Mouse (Mus musculus) left cerebral cortex, adult 9 months (tissue): ENCODE measurements at regions not wholly inside any gene's neighbourhood (a gene's known extent, or its start where the extent isn't known, plus 50 kb on each side); places are given as distances from the start of the nearest gene placed in this dataset.

ENCODE experiments used
- DNase-seq, 2 experiments: peaks; one replicate each; pipeline ENCODE4 v3.0.0; 2022; ENCODE audit warnings: low spot score in 2 of 2

- DNase-seq: no peak
These were observed 124.7 kb upstream of the Tank start for GRCm38 (mm10) chr2:61453490-61454281.

DNA sequence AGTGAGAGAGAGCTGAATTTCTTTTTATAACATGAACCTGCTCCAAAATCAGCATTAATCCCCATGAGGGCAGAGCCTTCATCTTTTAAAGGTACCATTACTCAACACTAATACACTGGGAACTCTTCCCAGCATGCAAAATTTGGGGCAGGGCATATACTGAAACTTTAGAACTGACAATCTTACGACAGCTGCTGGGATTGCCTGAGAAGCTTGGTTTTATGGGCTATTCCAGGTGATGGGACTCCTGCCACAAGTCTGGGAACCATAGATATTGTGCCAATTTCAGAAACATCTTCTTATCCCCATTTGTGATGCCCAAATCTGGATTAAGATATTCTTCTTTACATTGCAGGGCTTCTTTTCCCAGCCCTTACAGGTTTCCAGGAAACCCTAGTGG, 125.8 kb upstream of the Tank start:
- no peak for DNase-seq

DNA sequence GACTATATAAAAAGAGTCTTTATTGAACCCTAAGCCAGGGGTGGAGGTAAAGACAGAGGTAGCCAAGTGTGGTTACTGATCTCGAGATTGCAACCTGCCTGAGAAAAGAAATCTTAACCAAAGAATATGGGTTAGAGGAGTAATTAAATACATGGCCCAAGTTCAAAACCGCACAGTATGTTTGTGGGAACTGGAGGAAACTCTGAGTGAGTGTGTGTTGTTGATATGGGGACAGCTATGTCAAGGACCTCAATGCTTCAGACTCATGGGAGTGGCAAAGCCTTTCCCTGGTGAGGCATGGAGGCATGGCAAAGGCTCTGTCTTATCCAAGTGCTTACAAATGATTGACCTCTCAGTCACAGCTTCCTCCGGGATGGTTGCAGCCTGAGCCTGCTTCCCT, 127.7 kb upstream of the Tank start:
- DNase-seq: no peak

- no peak for DNase-seq
These were observed 141.8 kb upstream of the Tank start for GRCm38 (mm10) chr2:61436591-61436990.

- no peak for DNase-seq
These were observed 170.5 kb upstream of the Tank start for GRCm38 (mm10) chr2:61407881-61408280.

DNA sequence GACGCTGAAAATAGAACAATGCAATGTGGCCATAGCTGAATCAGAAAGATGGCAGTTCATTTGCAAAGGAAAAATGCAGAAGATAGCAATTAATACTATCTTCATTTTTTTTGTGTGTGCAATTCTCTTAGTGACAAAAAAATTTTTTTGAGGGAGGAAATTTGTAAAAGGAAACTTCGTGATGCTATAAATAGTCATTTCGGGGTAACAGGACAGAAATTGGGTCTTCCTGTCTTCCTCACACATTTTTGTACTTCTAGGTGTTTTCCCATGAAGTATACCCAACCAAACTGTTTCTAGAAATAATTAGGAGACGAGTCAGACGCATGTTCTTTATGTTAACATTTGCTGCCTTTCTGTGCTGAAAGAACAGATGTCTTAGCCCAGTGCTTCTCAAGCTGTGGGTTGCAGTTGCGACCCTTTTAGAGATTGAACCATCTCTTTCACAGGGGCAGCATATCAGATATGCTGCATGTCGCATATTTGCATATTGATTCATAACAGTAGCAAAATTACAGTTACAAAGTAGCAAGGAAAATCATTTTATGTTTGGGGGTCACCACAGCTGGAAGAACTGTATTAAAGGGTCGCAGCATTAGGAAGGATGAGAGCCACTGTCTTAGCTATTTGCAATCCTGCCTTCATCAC, 172.2 kb upstream of the Tank start:
- no peak for DNase-seq

DNA sequence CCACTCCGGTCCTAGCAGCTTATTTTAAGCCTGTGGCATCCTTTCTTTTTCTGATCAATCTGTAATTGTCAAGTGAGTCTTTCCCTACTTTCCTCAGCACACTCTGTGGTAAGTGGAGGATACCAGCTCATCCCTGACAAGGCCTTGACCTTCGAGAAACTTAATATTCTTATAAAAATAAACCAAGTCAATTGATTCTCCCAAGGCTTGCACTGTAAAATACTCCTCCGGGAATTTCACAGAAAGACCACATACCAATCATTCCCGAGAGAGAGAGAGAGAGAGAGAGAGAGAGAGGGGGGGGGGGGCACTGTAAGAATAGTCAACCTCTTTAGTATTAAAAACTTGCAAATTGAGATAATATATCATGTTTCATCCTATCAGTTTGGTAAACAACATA, 173.1 kb upstream of the Tank start:
- DNase-seq: no peak

GRCm38 (mm10) chr2:61402588-61403487, 175.5 kb upstream of the Tank start:
- no peak for DNase-seq

GRCm38 (mm10) chr2:61401636-61402587, 176.5 kb upstream of the Tank start:
- peak in 1 of 2 experiments; percentile 50 for DNase-seq

- DNase-seq: no peak
These were observed 179.8 kb upstream of the Tank start for GRCm38 (mm10) chr2:61398633-61399032.

DNA sequence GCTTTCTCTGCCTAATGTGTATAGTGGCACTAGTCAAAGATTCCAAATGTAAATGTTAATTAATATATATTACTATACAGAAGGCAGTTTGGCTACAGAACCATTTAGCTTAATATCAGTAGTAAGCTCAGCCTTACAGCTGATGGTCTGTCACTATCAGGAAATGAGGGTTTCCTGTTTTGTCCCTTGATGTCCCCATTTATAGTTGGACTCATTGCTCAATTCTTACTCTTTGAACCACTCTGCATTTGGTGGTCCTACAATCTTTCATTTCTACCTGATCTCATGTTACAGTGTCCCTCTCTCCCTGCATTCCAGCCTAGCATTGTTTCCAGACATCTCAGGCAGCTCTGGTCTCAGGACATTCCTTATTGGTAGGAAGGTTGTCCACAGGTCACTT, 188.8 kb upstream of the Tank start:
- no peak for DNase-seq

DNA sequence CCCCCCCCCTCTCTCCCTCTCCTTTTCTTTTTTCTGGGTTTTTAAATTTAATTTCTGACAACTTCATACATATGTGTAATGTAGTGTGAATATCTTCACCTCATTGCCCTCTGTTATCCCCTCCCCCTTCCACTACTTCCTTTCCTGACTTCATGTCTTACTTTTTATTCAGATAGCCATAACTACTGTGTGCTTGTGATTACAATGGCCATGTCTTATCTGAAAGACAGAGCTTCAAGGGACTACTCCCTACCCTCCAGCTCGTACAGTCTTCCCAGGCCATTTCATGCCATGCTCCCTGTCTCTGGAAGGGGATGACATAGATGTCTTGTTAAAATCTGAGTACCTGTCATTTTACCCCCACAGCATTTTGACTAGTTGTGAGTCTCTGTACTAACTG, 189.2 kb upstream of the Tank start:
- DNase-seq: no peak

DNA sequence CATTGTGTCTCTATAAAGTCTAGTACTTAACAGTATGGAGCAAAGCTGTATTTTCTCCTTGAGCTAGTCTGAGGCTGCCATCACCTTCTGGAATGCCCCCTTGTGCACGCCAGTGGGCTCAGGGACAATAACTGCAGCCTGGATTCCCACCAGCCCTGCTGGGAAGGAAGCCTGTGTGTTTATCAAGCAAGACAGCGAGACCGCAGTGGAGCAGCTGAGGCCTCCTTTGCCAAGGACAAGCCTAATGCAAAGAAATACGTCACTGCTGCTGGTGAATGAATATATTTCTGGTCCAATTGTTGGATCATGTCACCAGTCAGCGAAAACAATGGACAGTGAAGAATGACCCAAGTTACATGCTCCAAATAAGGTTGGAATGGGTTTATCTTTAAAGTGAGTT, 190.8 kb upstream of the Tank start:
- no peak for DNase-seq

DNA sequence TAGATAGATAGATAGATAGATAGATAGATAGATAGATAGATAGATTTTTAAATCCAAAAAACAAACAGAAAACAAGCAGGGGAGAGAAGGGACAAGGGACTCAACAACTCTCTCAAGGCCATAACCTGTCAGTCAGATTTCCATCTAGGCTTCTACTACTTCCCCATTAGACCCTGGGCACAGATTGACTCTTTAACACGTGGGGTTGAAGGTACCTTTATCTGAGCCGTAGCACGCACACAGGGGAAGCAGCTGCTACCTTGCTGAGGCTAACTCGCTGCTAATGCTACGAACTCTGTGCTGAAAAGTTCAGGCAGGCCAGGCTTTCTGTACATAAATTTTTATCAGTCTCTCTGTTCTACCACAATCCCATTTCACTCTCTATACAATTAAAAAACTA, 191.4 kb upstream of the Tank start:
- no peak for DNase-seq

- DNase-seq: no peak
These were observed 193.9 kb upstream of the Tank start for GRCm38 (mm10) chr2:61384467-61384866.

GRCm38 (mm10) chr2:61383744-61384295, 194.6 kb upstream of the Tank start:
- no peak for DNase-seq

DNA sequence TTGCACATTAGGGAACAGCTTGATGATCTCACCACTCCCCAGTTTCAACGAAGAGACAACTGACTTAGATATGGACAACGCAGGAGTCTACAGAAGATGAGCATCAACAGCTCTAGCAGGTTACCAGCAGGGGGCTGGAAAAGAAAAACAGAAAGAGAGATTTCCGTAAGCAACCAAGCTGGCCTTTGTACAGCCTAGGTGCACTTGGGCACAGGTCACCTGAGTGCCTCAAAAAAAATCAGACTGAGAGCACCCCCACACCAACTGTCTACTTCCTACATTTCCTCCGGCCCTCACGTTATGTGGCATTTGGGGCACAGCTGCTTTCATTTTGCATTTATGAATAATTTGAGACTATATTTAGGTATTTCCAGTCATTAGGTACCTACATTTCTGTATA, 199.3 kb upstream of the Tank start:
- no peak for DNase-seq

GRCm38 (mm10) chr2:61378297-61378696, 200.1 kb upstream of the Tank start:
- no peak for DNase-seq

DNA sequence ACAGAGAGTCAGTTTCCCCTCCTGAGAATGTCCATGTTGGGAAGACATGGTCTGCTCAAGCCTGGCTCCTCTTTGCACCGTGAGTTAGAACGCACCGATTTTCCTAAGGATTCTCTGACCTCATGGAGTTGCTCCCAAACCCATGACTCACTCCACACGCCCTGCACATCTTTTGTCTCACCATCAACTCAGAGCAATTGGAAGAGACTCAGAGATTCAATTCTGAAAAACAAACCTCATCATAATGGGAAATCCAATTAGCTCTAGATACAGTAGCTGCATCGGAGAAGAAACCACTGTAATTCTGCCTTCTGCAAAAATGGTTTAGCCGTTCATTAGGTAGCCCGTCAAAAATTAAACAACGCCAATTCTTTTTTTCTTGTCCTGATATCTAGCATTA, 200.6 kb upstream of the Tank start:
- no peak for DNase-seq

- DNase-seq: no peak
These were observed 215.8 kb upstream of the Tank start for GRCm38 (mm10) chr2:61362606-61363005.

- no peak for DNase-seq
These were observed 217.0 kb upstream of the Tank start for GRCm38 (mm10) chr2:61361394-61361793.
